Mouse (Mus musculus) natural killer cell, adult 2 months (primary cell): ENCODE data around the gene Sirt6.
"Not testable (repeated sequence)": the region's sequence is repeated elsewhere in the genome, so short reads cannot be mapped to it uniquely, and the experiment has no call there.

Experiments
- DNase-seq, 2 experiments: peaks; one replicate each; pipeline ENCODE4 v3.0.0; 2022; ENCODE audit warnings: low spot score in 2 of 2

Gene Sirt6

GRCm38 (mm10) chr10:81626994-81627835 lies at the start of gene Sirt6:
Gene Sirt6 (minus strand): TSS chr10:81627797.
- peak; percentile 89 to 90 for DNase-seq

GRCm38 (mm10) chr10:81656174-81656573 lies 28.6 kb upstream of the Sirt6 start:
- no peak for DNase-seq

- no peak for DNase-seq
These were observed 27.6 kb upstream of the Sirt6 start for GRCm38 (mm10) chr10:81655178-81655577.

- DNase-seq = peak; percentile 78 to 84
These were observed 21.5 kb upstream of the Sirt6 start, which contains the start of gene Gm10778 for GRCm38 (mm10) chr10:81648803-81649775. Gene Gm10778 (plus strand): TSS chr10:81649059.

- DNase-seq = no peak
These were observed 18.5 kb upstream of the Sirt6 start for GRCm38 (mm10) chr10:81646015-81646555.

GRCm38 (mm10) chr10:81645391-81645790 lies 17.8 kb upstream of the Sirt6 start:
- DNase-seq = no peak

GRCm38 (mm10) chr10:81644716-81645115 lies 17.1 kb upstream of the Sirt6 start:
- no peak for DNase-seq

GRCm38 (mm10) chr10:81644162-81644561 lies 16.6 kb upstream of the Sirt6 start:
- DNase-seq = no peak

GRCm38 (mm10) chr10:81643449-81644055 lies 16.0 kb upstream of the Sirt6 start:
- DNase-seq = peak; percentile 90 to 94

GRCm38 (mm10) chr10:81642648-81643448 lies 15.3 kb upstream of the Sirt6 start:
- DNase-seq = no peak

GRCm38 (mm10) chr10:81641978-81642647 lies 14.5 kb upstream of the Sirt6 start:
- no peak for DNase-seq

- no peak for DNase-seq
These were observed 14.0 kb upstream of the Sirt6 start for GRCm38 (mm10) chr10:81641566-81641965.

- DNase-seq = not testable (repeated sequence)
These were observed 13.2 kb upstream of the Sirt6 start for GRCm38 (mm10) chr10:81640825-81641224.

GRCm38 (mm10) chr10:81638101-81638500 lies 10.5 kb upstream of the Sirt6 start:
- no peak for DNase-seq

GRCm38 (mm10) chr10:81636338-81636737 lies 8.7 kb upstream of the Sirt6 start:
- DNase-seq = no peak

- peak; percentile 67 to 80 for DNase-seq
These were observed 5.9 kb upstream of the Sirt6 start for GRCm38 (mm10) chr10:81633253-81634099.

- DNase-seq = no peak
These were observed 793 bp upstream of the Sirt6 start, which contains the start of gene Ankrd24 for GRCm38 (mm10) chr10:81628390-81628789. Gene Ankrd24 (plus strand): TSS chr10:81628540.

GRCm38 (mm10) chr10:81627836-81628220 lies 231 bp upstream of the Sirt6 start:
- no peak for DNase-seq
